Mouse (Mus musculus) CH12.LX (cell line): ENCODE results near the gene Hist1h2bk. TPM values are rescaled to one million over a fixed set of nuclear protein-coding genes. Genes with fewer than 3 reads are reported as not detected.

Experiments
- DNase-seq: peaks from one replicate; pipeline ENCODE4 v3.0.0-alpha.2; 2013; ENCODE audit errors: extremely low read depth
- H3K27ac ChIP-seq: 2 replicates; pipeline ENCODE4 v1.5.1; 2012; ENCODE audit warnings: low read depth, mild to moderate bottlenecking, control low read depth, moderate library complexity; ENCODE audit not compliant: insufficient read depth
- H3K27me3 ChIP-seq: replicated peaks from 2 replicates; pipeline ENCODE3; 2012; ENCODE audit warnings: inconsistent platforms
- H3K36me3 ChIP-seq, 2 experiments: replicated peaks in 1 of 2; 2 replicates each; pipeline versions ENCODE3 to v1.6.1; 2012; ENCODE audit warnings: inconsistent platforms in 1 of 2, low read length in 1 of 2, mild to moderate bottlenecking in 1 of 2, mixed read lengths in 1 of 2, moderate library complexity in 1 of 2; ENCODE audit not compliant: control insufficient read depth in 1 of 2, insufficient read depth in 1 of 2
- H3K4me1 ChIP-seq, 2 experiments: 2 replicates each; pipeline ENCODE4 v1.6.1; 2012; ENCODE audit warnings: inconsistent platforms in 1 of 2, moderate library complexity in 1 of 2; ENCODE audit not compliant: insufficient read depth in 2 of 2, control insufficient read depth in 1 of 2
- H3K4me2 ChIP-seq: 2 replicates; pipeline ENCODE4 v1.6.1; 2012; ENCODE audit warnings: low read depth, mild to moderate bottlenecking, control low read depth; ENCODE audit not compliant: poor library complexity, insufficient read depth, severe bottlenecking
- H3K4me3 ChIP-seq, 3 experiments: fragments of 150-350 bp in 1 of 3; sonication (generic) in 1 of 3; replicated peaks in 1 of 3; 2 replicates each; pipeline versions ENCODE3 to v1.5.1; 2011 to 2012; ENCODE audit warnings: low read depth in 2 of 3, low read length in 2 of 3, mild to moderate bottlenecking in 2 of 3, moderate library complexity in 2 of 3, control low read depth in 1 of 3, improper control_type of control experiment in 1 of 3, inconsistent platforms in 1 of 3, mixed read lengths in 1 of 3; ENCODE audit not compliant: poor library complexity in 1 of 3
- H3K79me2 ChIP-seq: replicated peaks from 2 replicates; pipeline ENCODE4 v1.6.1; 2012; ENCODE audit warnings: mild to moderate bottlenecking, moderate library complexity; ENCODE audit not compliant: control insufficient read depth, poor library complexity, insufficient read depth, severe bottlenecking; ENCODE audit errors: extremely low read depth
- H3K9ac ChIP-seq: 2 replicates; pipeline ENCODE4 v1.6.1; 2012; ENCODE audit warnings: low read depth, mild to moderate bottlenecking, control low read depth, moderate library complexity; ENCODE audit not compliant: insufficient read depth
- H3K9me3 ChIP-seq: replicated peaks from 2 replicates; pipeline ENCODE3; 2012; ENCODE audit warnings: low read length, inconsistent platforms, mixed read lengths
- E2F4 ChIP-seq: IDR thresholded peaks from 2 replicates; pipeline ENCODE4 v1.6.1; 2011; ENCODE audit warnings: low read depth, low read length, improper control_type of control experiment; ENCODE audit not compliant: insufficient replicate concordance
- ETS1 ChIP-seq: conservative IDR thresholded peaks from 2 replicates; pipeline ENCODE4 v1.6.1; 2012; ENCODE audit warnings: low read depth, mild to moderate bottlenecking, inconsistent platforms, low read length, improper control_type of control experiment, moderate library complexity
- GABPA ChIP-seq: IDR thresholded peaks from 2 replicates; pipeline ENCODE4 v1.6.1; 2012; ENCODE audit warnings: low read depth, low read length, improper control_type of control experiment, inconsistent platforms; ENCODE audit not compliant: insufficient replicate concordance
- HCFC1 ChIP-seq: IDR thresholded peaks from 2 replicates; pipeline ENCODE4 v1.6.1; 2012; ENCODE audit warnings: low read depth, mild to moderate bottlenecking, inconsistent platforms, low read length, improper control_type of control experiment
- JUN ChIP-seq: IDR thresholded peaks from 2 replicates; pipeline ENCODE4 v1.6.1; 2011; ENCODE audit warnings: low read depth, mild to moderate bottlenecking, low read length, improper control_type of control experiment, moderate library complexity; ENCODE audit not compliant: insufficient read depth
- JUND ChIP-seq: conservative IDR thresholded peaks from 2 replicates; pipeline ENCODE4 v1.6.1; 2011; ENCODE audit warnings: low read depth, low read length, improper control_type of control experiment
- MAFK ChIP-seq: IDR thresholded peaks from 2 replicates; pipeline ENCODE4 v1.6.1; 2011; ENCODE audit warnings: low read length, improper control_type of control experiment; ENCODE audit not compliant: insufficient replicate concordance
- MAX ChIP-seq: IDR thresholded peaks from 2 replicates; pipeline ENCODE4 v1.6.1; 2011; ENCODE audit warnings: low read length, improper control_type of control experiment
- MEF2A ChIP-seq: IDR thresholded peaks from 2 replicates; pipeline ENCODE4 v1.6.1; 2014; ENCODE audit warnings: low read depth, mild to moderate bottlenecking, inconsistent platforms, low read length, improper control_type of control experiment, borderline replicate concordance
- MXI1 ChIP-seq: IDR thresholded peaks from 2 replicates; pipeline ENCODE4 v1.6.1; 2011; ENCODE audit warnings: mild to moderate bottlenecking, low read depth, low read length, improper control_type of control experiment
- NELFE ChIP-seq: IDR thresholded peaks from 2 replicates; pipeline ENCODE4 v1.6.1; 2011; ENCODE audit warnings: low read depth, low read length, improper control_type of control experiment
- NRF1 ChIP-seq: IDR thresholded peaks from 2 replicates; pipeline ENCODE4 v1.6.1; 2014; ENCODE audit warnings: low read depth, mild to moderate bottlenecking, inconsistent platforms, low read length, improper control_type of control experiment, moderate library complexity
- PAX5 ChIP-seq: IDR thresholded peaks from 2 replicates; pipeline ENCODE4 v1.6.1; 2012; ENCODE audit warnings: low read length, inconsistent platforms, mixed read lengths
- POLR2A ChIP-seq: IDR thresholded peaks from 2 replicates; pipeline ENCODE4 v1.6.1; 2011; ENCODE audit warnings: low read depth, mild to moderate bottlenecking, improper control_type of control experiment, low read length
- RCOR1 ChIP-seq: conservative IDR thresholded peaks from 2 replicates; pipeline ENCODE4 v1.6.1; 2012; ENCODE audit warnings: low read depth, mild to moderate bottlenecking, inconsistent platforms, low read length, improper control_type of control experiment
- TCF12 ChIP-seq: IDR thresholded peaks from 2 replicates; pipeline ENCODE4 v1.6.1; 2014; ENCODE audit warnings: low read depth, mild to moderate bottlenecking, inconsistent platforms, low read length, improper control_type of control experiment
- USF1 ChIP-seq: IDR thresholded peaks from 2 replicates; pipeline ENCODE4 v1.6.1; 2014; ENCODE audit warnings: low read depth, mild to moderate bottlenecking, inconsistent platforms, low read length, improper control_type of control experiment
- USF2 ChIP-seq: conservative IDR thresholded peaks from 2 replicates; pipeline ENCODE4 v1.6.1; 2011; ENCODE audit warnings: low read depth, low read length, improper control_type of control experiment
- ZC3H11A ChIP-seq: IDR thresholded peaks from 2 replicates; pipeline ENCODE4 v1.6.1; 2012; ENCODE audit warnings: low read depth, mild to moderate bottlenecking, inconsistent platforms, low read length, improper control_type of control experiment
- ZMIZ1 ChIP-seq: IDR thresholded peaks from 2 replicates; pipeline ENCODE4 v1.6.1; 2012; ENCODE audit warnings: low read depth, mild to moderate bottlenecking, inconsistent platforms, low read length, improper control_type of control experiment
- dilution Hi-C: fragments of 300-500 bp; cut with MboI; formaldehyde crosslinking; loops from 2 replicates; pipeline ENCODE4 v1.14.3; 2020; ENCODE audit warnings: low sequenced_read_pairs; ENCODE audit not compliant: extremely low pct_unique_long_range_greater_than_20kb, extremely low pct_ligation_motif_present
- in situ Hi-C: fragments of 300-500 bp; cut with MboI; formaldehyde crosslinking; loops from 3 replicates; pipeline ENCODE4 v1.14.3; 2019; ENCODE audit warnings: low sequenced_read_pairs, low pct_ligation_motif_present, low pct_unique_long_range_greater_than_20kb, mixed read lengths
- polyA plus RNA-seq: library from polyadenylated mRNA; unstranded; fragments of >175 nt; gene quantifications from 2 replicates; pipeline ENCODE4 v1.2.1, GENCODE M21; 2012; ENCODE audit warnings: low read depth; ENCODE audit not compliant: insufficient read length
- total RNA-seq, 2 experiments: library from RNA; depleted of rRNA; stranded (reverse); fragments of 300-350 nt in 1 of 2; fragments of >200 nt in 1 of 2; gene quantifications; 2 replicates each; pipeline ENCODE4 v1.2.3; 2012 to 2014

Hist1h2bk gene
- total and polyA plus RNA-seq, 3 experiments = 8.1 to 2,636 (median 47.2) TPM

GRCm38 (mm10) chr13:22044432-22045155 is 8.9 kb downstream of the Hist1h2bk start:
- H3K36me3 ChIP-seq = no peaks in the 10 kb centered on the region
- H3K4me2 ChIP-seq = peak overlapping the region; percentile 5
- in situ Hi-C loops = loop anchor here (10.0 to 25.0 kb wide), 2 partner anchors 1380 to 1718 kb away; partner anchors contain the start of genes Abt1, Hist1h1a, Hist1h2ab and Hist1h3a
- peak overlapping the region; percentile 14; the same call in 1 of the 2 replicates for H3K27ac ChIP-seq
- no peaks in the 10 kb centered on the region for H3K9me3 ChIP-seq
- H3K4me1 ChIP-seq = peaks cover 0 to 54% of the 10 kb centered on the region in 2 experiments; a peak in 2 of 4 replicates
- H3K4me3 ChIP-seq = no peak overlapping the region
- no peak for DNase-seq
- dilution Hi-C loops = no loop called here
- no peaks in the 10 kb centered on the region for H3K79me2 ChIP-seq
- H3K9ac ChIP-seq = peak overlapping the region; percentile 63
- TF ChIP-seq ZC3H11A (no peak), NRF1 (no peak), ZMIZ1 (no peak), E2F4 (no peak), MXI1 (0 out of 2 replicates have a peak, but pooled peaks have one; percentile 41), RCOR1 (no peak), ETS1 (no peak), MAX (no peak), USF2 (no peak), HCFC1 (0 out of 2 replicates have a peak, but pooled peaks have one; percentile 3), TCF12 (0 out of 2 replicates have a peak, but pooled peaks have one; percentile 4)
- H3K27me3 ChIP-seq = no peaks in the 10 kb centered on the region

GRCm38 (mm10) chr13:22045311-22045710 is 9.6 kb downstream of the Hist1h2bk start:
- H3K4me3 ChIP-seq = no peak overlapping the region
- no peak for TF ChIP-seq GABPA
- TF ChIP-seq MEF2A = no peak
- no peak for TF ChIP-seq ZMIZ1
- no peak for TF ChIP-seq JUND
- no peak for TF ChIP-seq USF1
- TF ChIP-seq POLR2A = no peak
- TF ChIP-seq HCFC1 = no peak
- TF ChIP-seq PAX5 = no peak
- TF ChIP-seq MAFK = no peak
- no peak for TF ChIP-seq JUN
- no peak for TF ChIP-seq E2F4
- TF ChIP-seq NELFE = no peak
- no peak for TF ChIP-seq RCOR1
- TF ChIP-seq, all 38 proteins: peak for 0
- H3K36me3 ChIP-seq = no peaks in the 10 kb centered on the region
- H3K9ac ChIP-seq = no peak overlapping the region
- no peak overlapping the region for H3K4me2 ChIP-seq
- H3K9me3 ChIP-seq = no peaks in the 10 kb centered on the region
- H3K79me2 ChIP-seq = no peaks in the 10 kb centered on the region
- H3K4me1 ChIP-seq = peaks cover 0 to 47% of the 10 kb centered on the region in 2 experiments; a peak in 2 of 4 replicates
- DNase-seq = no peak
- no peak overlapping the region for H3K27ac ChIP-seq
- in situ Hi-C loops (loop anchor here (10.0 to 25.0 kb wide), 2 partner anchors 1379 to 1717 kb away; partner anchors contain the start of genes Abt1, Hist1h1a, Hist1h2ab and Hist1h3a), dilution Hi-C loops (no loop called here)
- no peaks in the 10 kb centered on the region for H3K27me3 ChIP-seq
